Mouse (Mus musculus): ENCODE measurements around the gene Abca2.

The Abca2 gene

DNA sequence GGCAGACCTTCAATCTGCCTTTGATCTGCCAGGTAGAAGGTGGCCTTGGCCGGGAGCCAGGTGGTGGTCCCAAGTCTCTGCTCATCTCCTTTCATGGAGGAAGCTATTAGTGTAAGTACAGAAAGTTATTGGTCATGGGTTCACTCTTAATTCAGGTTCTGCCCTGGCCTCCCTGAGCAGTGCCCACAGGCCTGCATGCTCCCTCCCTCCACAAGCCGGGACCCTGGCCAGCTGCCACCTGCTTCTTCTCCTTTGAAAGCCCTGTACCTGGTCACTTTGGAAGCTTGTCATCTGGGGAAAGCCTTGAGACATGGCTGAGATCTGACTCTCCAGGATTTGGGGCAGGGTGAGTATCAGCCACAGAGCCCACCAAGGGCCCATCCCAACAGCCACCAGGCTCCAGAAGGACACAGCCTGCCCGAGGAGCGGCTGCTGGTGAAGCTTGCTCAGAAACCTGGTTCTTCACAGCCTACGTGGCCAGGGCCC is 65.0 kb downstream of the Abca2 start, which contains the start of gene Lcn12:
TSS of gene Lcn12 (minus strand) at position 436 of the 486 bp plus-strand sequence.
- peak; percentile 79 for DNase-seq (ENCODE audit: low read depth, low spot score)

DNA sequence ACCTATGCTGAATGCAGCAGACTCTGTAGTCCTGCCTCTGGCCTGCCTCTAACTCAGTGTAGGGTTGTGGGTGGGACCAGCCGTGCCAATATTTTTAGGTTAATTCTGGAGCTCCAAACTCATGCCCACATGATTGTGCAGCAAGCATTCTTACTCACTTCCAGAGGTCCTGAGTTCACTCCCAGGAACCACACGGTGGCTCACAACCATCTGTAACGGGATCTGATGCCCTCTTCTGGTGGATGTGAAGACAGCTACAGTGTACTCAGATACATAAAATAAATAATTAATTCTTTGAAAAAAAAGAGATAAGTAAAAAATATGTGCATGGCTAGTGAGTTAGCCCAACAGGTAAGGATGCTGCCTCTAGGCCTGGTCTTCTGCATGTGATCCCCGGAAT is 68.0 kb downstream of the Abca2 start:
- peak; percentile 92 for DNase-seq (ENCODE audit: low read depth, low spot score)
